Mouse (Mus musculus): ENCODE measurements around the gene Eif5a.

GRCm38 (mm10) chr11:69902972-69903371 lies 18.8 kb downstream of the Eif5a start:
- TF ChIP-seq CTCF (IDR thresholded peaks at IDR 0.05; ENCODE audit: extremely low read depth, insufficient read length, insufficient replicate concordance, low read depth, low read length), result no peak
- no peak for TF ChIP-seq POLR2A (IDR thresholded peaks at IDR 0.05; ENCODE audit: low read depth, low read length)

All from small intestine, adult 2 months (tissue).